Mouse (Mus musculus) lung, postnatal 36 days (tissue): ENCODE results near the gene Ccl6.

ENCODE experiments used
- DNase-seq: peaks from one replicate; pipeline ENCODE4 v3.0.0; 2022; ENCODE audit warnings: mixed read lengths

The Ccl6 gene

DNA sequence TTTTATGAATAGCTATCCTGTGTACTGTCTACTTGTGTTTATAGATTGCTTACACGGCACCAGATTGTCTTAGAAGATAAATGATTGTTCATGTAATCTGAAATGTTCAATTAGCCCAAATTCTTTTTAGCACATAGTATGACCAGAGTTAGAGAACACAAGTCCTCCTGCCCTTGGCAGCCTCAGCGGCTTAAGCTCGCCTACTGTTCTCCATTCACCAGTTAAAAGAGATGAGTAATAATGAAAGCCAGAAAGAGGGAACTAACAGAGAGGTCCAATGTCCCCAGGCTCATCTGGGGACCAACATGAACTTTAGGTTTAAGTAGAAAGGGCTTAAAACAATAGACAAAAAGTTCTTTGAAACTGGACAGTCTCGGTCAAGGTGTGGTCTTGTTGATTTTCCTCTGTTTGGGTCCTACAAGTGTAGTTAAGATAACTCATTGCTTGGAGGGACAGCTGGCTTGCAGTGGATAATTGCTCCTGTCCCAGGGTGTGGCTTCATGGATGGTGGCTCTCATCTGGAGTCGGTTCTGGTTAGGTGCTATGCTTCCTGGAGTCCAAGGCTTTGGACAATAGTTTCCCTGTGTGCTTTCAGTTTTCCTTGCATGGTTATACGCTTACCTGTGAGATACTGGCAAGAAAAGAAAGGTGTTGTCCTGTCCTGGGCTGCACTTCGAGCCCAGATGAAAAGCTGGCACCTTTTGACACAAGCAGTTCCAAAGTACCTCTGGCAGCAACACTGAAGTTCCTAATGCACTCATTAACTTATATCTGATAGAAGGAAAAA lies 3.0 kb upstream of the Ccl6 start:
- DNase-seq, result no peak

- DNase-seq, result no peak
Observed at GRCm38 (mm10) chr11:83593453-83593852, 566 bp upstream of the Ccl6 start.

DNA sequence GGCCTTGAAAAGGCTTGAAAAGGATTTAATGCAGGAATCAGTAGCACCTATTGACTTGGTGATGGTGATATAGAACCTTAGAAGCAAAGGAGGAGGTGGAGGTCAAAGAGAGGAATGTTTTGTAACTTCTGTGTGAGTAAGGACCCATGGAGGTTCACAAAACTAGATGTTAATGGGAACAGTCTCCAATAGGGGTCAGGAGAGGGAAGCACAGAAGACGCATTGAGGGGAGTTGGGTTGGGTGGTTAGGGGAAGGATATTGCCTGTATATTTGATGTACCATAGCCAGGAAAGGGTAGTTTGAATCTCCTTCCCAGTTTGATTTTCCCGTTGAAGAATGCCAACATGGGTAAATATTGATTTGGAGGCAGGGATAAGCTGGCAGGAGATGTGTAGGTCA lies 8.7 kb downstream of the Ccl6 start:
- no peak for DNase-seq

DNA sequence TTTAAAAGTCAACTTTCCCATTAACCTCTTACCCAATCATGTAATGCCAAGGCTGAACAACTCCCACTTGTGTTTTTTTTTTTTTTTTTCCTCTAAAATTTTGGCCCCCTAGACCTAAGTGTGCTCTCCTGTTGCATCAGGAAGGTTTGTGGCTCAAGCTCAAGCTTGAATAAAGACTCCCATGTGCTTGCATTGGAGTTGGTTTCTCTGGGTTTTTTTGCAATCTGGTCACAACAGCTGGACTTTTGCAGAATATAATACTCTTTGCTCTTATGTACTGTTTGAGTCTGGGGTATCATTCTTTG lies 9.5 kb downstream of the Ccl6 start:
- DNase-seq, result no peak

- peak; percentile 62 for DNase-seq
Observed at GRCm38 (mm10) chr11:83582626-83583449, 10.0 kb downstream of the Ccl6 start.

DNA sequence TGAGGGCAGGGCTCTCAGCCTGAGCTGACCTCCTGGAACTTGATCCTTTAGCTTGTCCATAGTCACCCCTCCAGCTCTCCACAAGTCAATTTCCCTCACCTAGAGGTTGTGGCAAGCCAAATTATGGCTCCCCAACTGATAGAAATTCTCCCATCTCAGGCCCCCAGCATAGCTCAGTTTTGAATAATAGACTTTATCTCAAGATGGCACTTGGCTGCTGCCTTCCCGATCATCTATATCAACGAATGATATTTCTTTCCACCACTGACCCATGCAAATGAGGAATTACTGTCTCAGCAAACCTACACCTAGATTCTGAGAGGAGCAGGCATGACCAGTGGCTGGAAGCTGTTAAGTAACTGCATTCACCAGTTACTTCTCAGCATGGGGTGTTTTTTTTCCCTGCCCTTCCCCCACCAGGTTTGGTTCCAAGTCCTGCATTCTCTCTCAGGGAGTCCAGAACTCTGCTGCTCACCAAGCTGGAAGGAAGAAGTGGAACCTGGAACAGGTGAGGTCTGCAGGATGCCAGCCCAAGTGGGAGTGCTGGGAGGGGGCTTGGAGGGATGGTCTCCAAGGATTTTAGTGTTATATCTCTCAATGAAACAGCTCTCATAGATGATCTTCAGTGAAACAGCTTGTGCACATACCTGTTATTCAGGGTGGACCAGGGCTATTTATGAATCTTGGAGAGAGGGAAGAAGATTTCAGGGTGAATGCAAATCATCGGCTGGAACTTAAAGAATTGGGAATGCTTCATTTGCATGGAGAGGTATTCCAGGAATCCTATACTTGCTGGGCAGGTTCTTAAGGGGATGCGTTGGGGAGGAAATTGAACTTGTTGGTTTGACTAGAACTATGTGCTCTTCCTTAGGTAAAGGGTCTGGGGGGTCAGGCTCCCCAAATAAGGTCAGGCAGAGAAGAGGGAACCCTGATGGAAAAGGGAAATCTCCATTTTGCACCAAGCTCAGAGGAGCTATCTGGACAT lies 11.0 kb downstream of the Ccl6 start:
- no peak for DNase-seq

DNA sequence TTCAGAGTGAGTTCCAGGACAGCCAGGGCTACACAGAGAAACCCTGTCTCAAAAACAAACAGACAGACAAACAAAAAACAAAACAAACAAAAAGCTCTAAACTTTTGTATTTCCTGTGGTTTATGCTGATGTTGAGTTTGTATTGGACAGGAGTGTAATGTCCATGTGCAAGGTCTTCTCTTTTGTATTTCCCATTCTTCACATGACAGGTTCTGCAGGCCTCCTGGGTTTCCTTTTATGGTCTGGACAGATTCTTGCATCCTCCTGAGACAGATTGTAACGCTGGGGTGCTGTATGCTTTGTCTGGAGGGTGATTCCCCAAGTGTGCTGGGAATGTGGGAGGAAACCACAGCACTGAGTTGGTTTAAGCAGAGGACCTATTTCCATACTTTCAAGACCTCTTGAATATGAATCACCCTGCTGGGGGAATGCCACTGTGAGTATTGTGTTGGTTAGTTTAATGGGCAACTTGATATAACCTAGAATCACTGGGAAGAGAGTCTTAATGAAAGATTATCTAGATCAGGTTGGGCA lies 12.1 kb downstream of the Ccl6 start:
- no peak for DNase-seq

- no peak for DNase-seq
Observed at GRCm38 (mm10) chr11:83578999-83579398, 13.9 kb downstream of the Ccl6 start.

DNA sequence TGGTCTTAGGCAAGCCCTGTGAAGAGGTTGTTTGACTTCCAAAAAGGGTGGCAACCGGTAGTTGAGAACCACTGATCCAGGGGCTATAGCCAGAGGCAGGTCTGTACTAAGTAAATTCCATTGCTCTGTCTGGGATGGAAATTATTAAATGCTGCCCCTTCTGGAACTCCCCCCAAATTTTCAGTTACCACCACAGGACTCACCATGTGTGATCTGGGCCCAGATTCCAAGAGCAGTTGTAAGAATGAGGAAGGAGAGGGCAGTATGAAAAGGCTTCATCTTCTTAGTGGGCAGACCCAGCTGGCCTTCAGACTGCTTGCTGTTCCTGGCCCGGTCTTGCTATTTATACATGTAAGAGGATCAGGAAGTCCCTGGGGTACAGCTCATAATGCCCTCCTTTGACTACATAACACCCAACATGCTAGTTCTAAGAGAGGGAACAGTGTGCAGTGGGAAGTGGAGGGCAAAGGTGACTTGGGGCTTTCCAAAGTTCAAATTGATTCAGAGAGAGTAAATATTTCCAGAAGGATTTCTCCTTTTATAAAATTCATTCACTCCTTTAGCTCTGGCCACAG lies 14.6 kb downstream of the Ccl6 start, which contains the start of gene Ccl9:
Ccl9 (minus strand) TSS at position 451 of the 575 bp plus-strand sequence.
- no peak for DNase-seq

DNA sequence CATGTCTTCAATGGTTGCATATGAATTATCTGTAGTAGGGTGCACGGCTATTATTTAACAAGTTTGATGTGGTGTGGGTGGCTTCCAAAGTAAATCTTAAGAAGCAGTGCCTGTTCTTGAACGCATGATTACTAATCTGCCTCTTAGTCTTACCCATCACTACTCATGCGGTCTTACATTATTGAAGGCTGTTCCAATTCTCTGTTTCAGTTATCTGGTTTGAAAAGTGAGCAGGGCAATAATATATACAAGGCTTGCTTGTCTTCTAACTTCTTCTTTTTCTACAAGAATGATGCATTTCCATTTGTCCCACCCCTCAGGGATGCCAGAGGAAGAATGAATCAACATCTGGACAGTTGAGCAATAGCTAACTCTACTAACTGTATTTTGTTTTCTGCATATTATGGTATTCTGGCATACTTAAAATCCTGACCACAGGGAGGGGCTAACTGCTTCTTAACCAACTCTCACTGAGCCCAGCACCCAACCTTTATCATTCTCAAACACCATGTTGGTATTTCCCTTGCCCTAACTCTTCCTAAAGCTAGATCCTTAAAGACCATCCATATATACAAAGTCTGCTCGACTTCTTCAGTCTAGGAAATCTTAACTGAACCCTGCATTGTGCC lies 15.8 kb downstream of the Ccl6 start:
- no peak for DNase-seq

GRCm38 (mm10) chr11:83572834-83573233 lies 20.1 kb downstream of the Ccl6 start:
- no peak for DNase-seq

DNA sequence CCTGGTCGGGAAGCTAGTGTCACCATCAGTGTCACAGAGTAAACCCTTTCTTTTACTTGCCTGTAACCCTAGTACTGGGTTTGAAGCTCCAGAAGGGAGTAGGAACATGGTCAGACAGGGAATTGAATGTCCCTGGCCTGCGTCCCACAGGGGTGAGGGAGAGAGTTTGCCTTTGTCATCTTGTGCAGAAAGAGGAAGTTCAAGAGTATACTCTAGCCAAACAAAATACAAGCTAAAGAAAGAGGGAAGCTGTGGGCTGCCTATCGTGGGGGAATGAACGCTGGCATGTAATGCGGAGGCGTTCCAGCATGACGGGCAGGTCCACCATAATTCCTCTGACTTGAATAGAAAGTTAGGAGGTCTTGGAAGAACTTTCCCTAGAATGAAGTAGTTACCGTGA lies 20.7 kb downstream of the Ccl6 start:
- peak; percentile 61 for DNase-seq

DNA sequence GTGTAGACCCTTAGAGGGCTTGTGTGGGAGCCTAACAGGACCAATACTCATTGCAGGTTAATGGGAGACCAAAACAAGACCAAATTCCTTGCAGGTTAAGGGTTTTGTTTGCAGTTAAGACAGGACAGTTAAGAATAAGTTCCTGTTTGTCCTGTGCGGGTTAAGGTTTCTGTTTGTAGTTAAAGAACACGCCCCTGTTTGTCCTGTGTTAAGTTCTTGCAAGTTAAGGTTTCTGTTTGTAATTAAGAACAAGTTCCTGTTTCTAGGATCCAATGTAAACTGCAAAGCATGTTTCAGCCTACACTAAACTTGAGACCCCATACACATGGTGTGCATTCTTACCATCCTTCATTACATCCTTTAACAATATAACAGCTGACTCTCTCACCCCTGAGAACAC lies 22.7 kb downstream of the Ccl6 start:
- DNase-seq, result no peak

GRCm38 (mm10) chr11:83569249-83569648 lies 23.6 kb downstream of the Ccl6 start:
- no peak for DNase-seq

DNA sequence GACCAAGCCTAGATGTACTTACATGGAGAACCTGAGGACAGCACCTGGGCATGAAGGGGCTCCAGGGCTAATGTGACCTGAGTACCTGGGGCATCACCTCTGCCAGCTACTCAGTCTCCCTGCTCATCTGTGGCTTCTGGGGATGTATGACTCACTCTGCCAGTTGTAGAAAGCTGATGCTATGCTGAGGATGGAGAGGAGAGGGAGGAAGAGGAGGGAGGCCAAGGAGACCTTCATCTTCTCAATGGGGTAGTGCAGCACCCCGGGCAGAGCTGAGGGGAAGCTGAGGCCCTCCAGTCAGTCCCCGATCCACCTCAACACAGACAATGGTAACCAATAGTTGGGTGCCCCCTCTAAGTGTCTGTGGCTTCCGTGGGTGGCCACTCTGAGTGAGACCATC lies 24.1 kb downstream of the Ccl6 start:
- DNase-seq, result no peak

DNA sequence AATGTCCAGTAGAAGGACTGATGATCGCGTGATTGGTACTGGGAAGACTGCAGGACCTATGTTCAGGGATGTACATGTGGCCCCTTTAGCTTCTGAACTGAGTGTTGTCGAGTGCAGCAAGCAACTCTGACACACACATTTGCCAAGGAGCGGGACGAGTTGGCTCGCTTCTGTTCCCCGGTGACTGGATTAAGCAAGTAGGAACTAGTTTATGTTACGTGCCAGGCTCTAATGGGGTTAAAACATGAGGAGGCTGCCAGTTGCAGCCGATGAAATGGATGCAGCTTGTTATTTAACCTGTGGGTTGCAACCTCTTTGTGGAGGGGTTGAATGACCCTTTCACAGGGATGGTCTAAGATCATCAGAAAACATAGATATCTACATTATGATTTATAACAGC lies 24.8 kb downstream of the Ccl6 start:
- no peak for DNase-seq

DNA sequence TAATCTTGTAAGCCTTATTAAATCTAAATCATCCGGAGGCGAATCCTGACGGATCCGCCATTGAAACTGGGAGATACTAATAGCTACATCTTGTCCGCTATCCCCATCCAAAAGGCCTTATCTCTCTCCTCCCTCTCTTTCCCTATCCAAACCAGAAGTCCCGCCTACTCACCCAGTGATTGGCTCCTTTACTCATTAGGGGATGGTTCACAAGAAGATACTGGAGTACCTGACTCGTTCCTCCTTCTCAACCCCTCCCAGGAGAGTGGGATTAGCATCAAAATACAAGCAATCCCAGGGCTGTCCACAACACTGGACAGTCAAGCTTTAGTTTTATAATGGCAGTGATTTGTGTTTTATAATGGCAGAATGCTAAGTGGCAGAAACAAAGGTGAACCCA lies 25.6 kb downstream of the Ccl6 start:
- no peak for DNase-seq

GRCm38 (mm10) chr11:83566617-83567016 lies 26.3 kb downstream of the Ccl6 start:
- DNase-seq, result no peak

DNA sequence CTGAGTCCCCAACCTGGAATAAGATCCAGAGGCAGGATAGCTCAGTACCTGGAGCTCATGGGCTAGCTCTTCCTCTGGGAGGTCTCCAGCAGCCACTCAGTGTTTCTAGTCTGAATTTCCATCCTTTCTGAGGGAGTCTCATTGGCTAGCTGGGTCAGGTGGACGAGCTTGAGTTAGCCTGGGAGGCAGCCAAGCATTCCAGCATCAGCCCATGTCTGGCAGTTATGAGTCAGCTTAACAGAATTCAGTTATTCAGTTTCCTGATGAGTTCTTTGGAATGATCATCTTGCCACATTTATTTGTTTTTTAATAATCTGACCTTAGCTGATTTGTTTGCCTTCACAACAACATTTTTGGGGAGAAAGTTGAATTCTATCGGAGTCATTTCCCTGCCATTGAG lies 29.1 kb downstream of the Ccl6 start:
- no peak for DNase-seq

DNA sequence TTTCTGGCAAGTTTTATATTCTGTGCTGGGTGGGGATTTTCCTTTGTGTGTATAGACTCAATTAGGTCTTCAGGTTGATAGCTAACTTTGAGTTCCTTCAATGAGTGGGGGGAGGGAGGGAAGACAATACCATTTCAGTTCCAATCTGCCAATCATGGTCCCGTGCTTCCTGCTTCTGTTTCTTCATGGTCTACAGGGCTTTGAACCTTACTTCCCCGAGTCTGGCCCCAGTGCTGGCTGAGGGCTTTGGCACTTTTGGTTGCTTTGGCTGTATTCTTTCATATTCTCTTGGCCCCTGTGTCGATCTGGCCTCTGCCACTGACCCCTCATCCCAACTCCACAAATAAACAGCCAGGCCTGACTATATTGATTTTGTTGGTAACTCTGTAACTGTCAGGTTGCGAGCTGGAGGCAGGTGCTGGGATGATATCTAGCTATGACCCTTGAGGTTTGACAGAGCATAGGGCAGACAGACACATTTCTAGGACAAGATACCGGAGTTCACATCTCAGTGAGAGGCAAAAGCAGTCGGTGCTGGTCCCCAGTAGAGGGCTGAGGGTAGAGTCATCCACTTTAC lies 30.5 kb downstream of the Ccl6 start:
- no peak for DNase-seq

- no peak for DNase-seq
Observed at GRCm38 (mm10) chr11:83560405-83560804, 32.5 kb downstream of the Ccl6 start.

DNA sequence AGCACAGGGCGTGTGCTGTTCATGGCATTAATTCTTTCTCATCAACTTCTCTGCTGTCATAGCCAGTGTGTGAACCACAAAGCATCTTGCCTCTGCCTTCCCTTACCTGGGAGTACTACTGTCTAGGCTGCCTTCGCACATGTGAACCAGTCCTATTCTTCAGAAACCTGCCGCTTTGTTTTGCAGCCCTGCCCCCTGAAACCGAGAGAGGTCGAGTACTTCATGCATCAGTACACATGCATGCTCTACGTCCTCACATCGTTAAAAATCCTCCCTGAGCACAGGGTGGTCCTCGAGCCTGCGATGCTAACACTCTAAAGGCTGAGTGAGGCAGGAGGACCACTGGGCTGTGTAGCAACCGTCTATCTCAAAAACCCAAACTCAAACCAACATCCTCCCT lies 35.8 kb downstream of the Ccl6 start:
- no peak for DNase-seq
